Mouse (Mus musculus): Measurements from ENCODE around the gene Abi2.

GRCm38 (mm10) chr1:60488635-60489034 is 79.2 kb downstream of the Abi2 start:
- no peak for TF ChIP-seq ZNF384 (IDR thresholded peaks at IDR 0.05; ENCODE audit: low read depth, low read length)
- no peak for TF ChIP-seq MAFK (IDR thresholded peaks at IDR 0.05; ENCODE audit: insufficient read depth, low read depth, low read length)
- no peak for TF ChIP-seq HCFC1 (IDR thresholded peaks at IDR 0.05; ENCODE audit: borderline replicate concordance, insufficient read depth, low read length)
- no peak for TF ChIP-seq CHD2 (IDR thresholded peaks at IDR 0.05; ENCODE audit: low read depth, low read length)
